In the genomic region with DNA sequence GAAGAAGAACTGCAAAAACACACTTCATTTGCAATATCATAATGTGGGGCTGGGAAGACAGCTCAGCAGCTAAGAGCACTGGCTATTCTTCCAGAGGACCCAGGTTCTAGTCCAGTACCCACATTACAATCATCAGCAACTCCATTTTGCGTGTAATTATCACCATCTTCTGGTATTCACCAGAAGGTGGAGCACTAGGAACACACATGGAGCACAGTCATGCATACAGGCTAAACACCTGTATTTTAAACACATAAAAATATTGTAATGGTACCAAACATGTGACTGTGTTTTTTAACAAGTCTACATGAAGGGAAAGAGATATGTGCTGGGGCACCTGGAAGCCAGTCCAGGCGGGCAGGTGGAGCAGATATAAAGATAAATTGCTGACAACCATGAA, we compare ENCODE assay signal across 17 mouse cellular contexts. TPM values are rescaled to one million over a fixed set of nuclear protein-coding genes. Genes with fewer than 3 reads are reported as not detected.
DNase-seq lines count a peak whose midpoint lies in the region; ATAC-seq and TF ChIP-seq lines count a peak whose summit lies in the region.
"Had no signal": no experiment of that assay in that cellular context is flagged by ENCODE, and none has a peak within 500 bp of the region (broad histone marks: within the 10 kb centered on the region; RNA-seq: fewer than 3 reads in every experiment).

No protein-coding gene starts in this region.

- no peak overlapping the region for H3K27ac ChIP-seq in kidney, adult 2 months (ENCODE audit: insufficient read depth, low read depth, low read length)
- H3K27ac ChIP-seq: embryonic facial prominence, embryonic 13.5 days had no signal

- peak; percentile 63; the same call in 1 of the 2 replicates for ATAC-seq in megakaryocyte progenitor cell, adult 5-6 weeks (replicated peaks; ENCODE audit: poor library complexity)
- ATAC-seq in inflammation-experienced regulatory T-cells, adult 6 months, result no peak

- H3K4me3 ChIP-seq in kidney, adult 2 months (ENCODE audit: insufficient read depth, low read depth, low read length), result no peak overlapping the region
- H3K4me3 ChIP-seq: embryonic facial prominence, embryonic 13.5 days had no signal

- TF ChIP-seq POLR2A in kidney, adult 2 months (IDR thresholded peaks at IDR 0.05; ENCODE audit: low read depth, low read length), result no peak

- DNase-seq in kidney, adult 2 months, result peak; percentile 24
- no peak for DNase-seq in kidney, postnatal 10 days
- peak; percentile 21 for DNase-seq in retina, postnatal 1 day
- no peak for DNase-seq in retina, embryonic 14.5 days (ENCODE audit: low spot score)
- DNase-seq in MEL-GATA-1-ER (ENCODE audit: extremely low read depth, low read depth), result peak; percentile 5
- DNase-seq in T-cell, adult 2 months (ENCODE audit: low spot score), result no peak
- DNase-seq: cerebellum, postnatal 25 days; gastrocnemius, postnatal 25 days; heart, postnatal 4 days; kidney, postnatal 25 days; left cerebral cortex, postnatal 4 days; midbrain, embryonic 14.5 days; right cerebral cortex, postnatal 4 days had no signal

- no peaks in the 10 kb centered on the region for H3K4me1 ChIP-seq in kidney, adult 2 months (ENCODE audit: control insufficient read depth, insufficient read depth, low read length)
- H3K4me1 ChIP-seq: embryonic facial prominence, embryonic 13.5 days had no signal

- H3K27me3 ChIP-seq in kidney, adult 2 months (replicated peaks; ENCODE audit: control insufficient read depth, insufficient read depth, low read length), result no peaks in the 10 kb centered on the region
- H3K27me3 ChIP-seq: embryonic facial prominence, embryonic 13.5 days had no signal

- H3K36me3 ChIP-seq in kidney, adult 2 months (ENCODE audit: control insufficient read depth, insufficient read depth, low read length), result no peaks in the 10 kb centered on the region
- H3K36me3 ChIP-seq: embryonic facial prominence, embryonic 13.5 days had no signal

- 55% methylated on average over 2 of the region's 2 CpGs for WGBS in kidney, adult 2 months

- TF ChIP-seq CTCF in kidney, adult 2 months (conservative IDR thresholded peaks at IDR 0.05; ENCODE audit: insufficient read depth, insufficient read length, low read depth, low read length), result no peak

RNA-seq across cellular contexts. Expression of a gene that starts 55.0 kb away (rescaled TPM):
- polyA plus RNA-seq in kidney, adult 2 months (2012; rRNA removed), result 526 and 582 TPM in 2 replicates
- total RNA-seq in megakaryocyte progenitor cell, adult 5-6 weeks (2015), result not detected in 2 replicates
- total RNA-seq in megakaryocyte progenitor cell, adult 5-6 weeks (2017), result not detected in 2 replicates
- not detected for polyA plus RNA-seq in inflammation-experienced regulatory T-cells, adult 6 months (2017; shearing (Covaris generic))
- total RNA-seq: gastrocnemius, postnatal 25 days; heart, postnatal 4 days had no signal
- polyA plus RNA-seq: embryonic facial prominence, embryonic 13.5 days; neural tube, embryonic 11.5 days had no signal

Comparison
In these comparisons a context has a peak if more than half of its experiments do, and no peak if none do; other contexts are left out.
1. DNase-seq: peak in kidney, adult 2 months (single experiment), retina, postnatal 1 day (single experiment) and MEL-GATA-1-ER (single experiment); none in kidney, postnatal 10 days (single experiment), retina, embryonic 14.5 days (single experiment) and T-cell, adult 2 months (single experiment).
2. RNA of a gene that starts 55.0 kb away (polyA plus RNA-seq): 526 to 582 TPM in kidney, adult 2 months; not detected in inflammation-experienced regulatory T-cells, adult 6 months; every median in the first group is over 100 times any median in the second.